Mouse (Mus musculus) liver, embryonic 13.5 days (tissue): ENCODE measurements around the gene Cc2d1b. TPM values are rescaled to one million over a fixed set of nuclear protein-coding genes. Genes with fewer than 3 reads are reported as not detected.

ENCODE experiments used
- ATAC-seq: fragments of 200-750 bp; cut with Nextera tagmentation; 2 replicates; pipeline ENCODE4 v1.8.0; 2017; ENCODE audit warnings: low read depth, mild to moderate bottlenecking, moderate number of reproducible peaks, moderate library complexity
- DNase-seq: peaks from one replicate; pipeline ENCODE4 v3.0.0; 2022
- H3K27ac ChIP-seq: fragments of 300-500 bp; sonication (generic); 2 replicates; pipeline ENCODE4 v1.5.1; 2015; ENCODE audit warnings: moderate library complexity, mild to moderate bottlenecking, inconsistent platforms
- H3K27me3 ChIP-seq: fragments of 300-500 bp; sonication (generic); 2 replicates; pipeline ENCODE4 v1.6.1; 2015; ENCODE audit warnings: mild to moderate bottlenecking, inconsistent platforms
- H3K36me3 ChIP-seq: fragments of 300-500 bp; sonication (generic); 2 replicates; pipeline ENCODE4 v1.6.1; 2015; ENCODE audit warnings: mild to moderate bottlenecking, inconsistent platforms
- H3K4me1 ChIP-seq: fragments of 300-500 bp; sonication (generic); replicated peaks from 2 replicates; pipeline ENCODE4 v1.6.1; 2015; ENCODE audit warnings: inconsistent platforms
- H3K4me2 ChIP-seq: fragments of 300-500 bp; sonication (generic); 2 replicates; pipeline ENCODE4 v1.6.1; 2015; ENCODE audit warnings: inconsistent platforms, mild to moderate bottlenecking, moderate library complexity
- H3K4me3 ChIP-seq: fragments of 300-500 bp; sonication (generic); replicated peaks from 2 replicates; pipeline ENCODE4 v1.5.1; 2015; ENCODE audit warnings: mild to moderate bottlenecking, inconsistent platforms
- H3K9ac ChIP-seq: fragments of 300-500 bp; sonication (generic); 2 replicates; pipeline ENCODE4 v1.6.1; 2015; ENCODE audit warnings: mild to moderate bottlenecking, inconsistent platforms
- H3K9me3 ChIP-seq: fragments of 300-500 bp; sonication (generic); replicated peaks from 2 replicates; pipeline ENCODE4 v1.6.1; 2016; ENCODE audit warnings: inconsistent platforms
- WGBS: fragments of 180-500 bp; shearing (Covaris S2); methylation state at CpG from one replicate; pipeline ENCODE4 v1.1.7; 2015; ENCODE audit not compliant: insufficient replicate concordance; 5-methylcytosine and 5-hydroxymethylcytosine counted together
- polyA plus RNA-seq: library from polyadenylated mRNA; unstranded; fragments of >200 nt; fragmentation: Nextera tagmentation; extraction: Ambion mirVana; gene quantifications from 2 replicates; pipeline ENCODE4 v1.2.1, GENCODE M21; 2015

Cc2d1b gene
- polyA plus RNA-seq, 1 experiment from 2014 or later: 13.3 TPM

DNA sequence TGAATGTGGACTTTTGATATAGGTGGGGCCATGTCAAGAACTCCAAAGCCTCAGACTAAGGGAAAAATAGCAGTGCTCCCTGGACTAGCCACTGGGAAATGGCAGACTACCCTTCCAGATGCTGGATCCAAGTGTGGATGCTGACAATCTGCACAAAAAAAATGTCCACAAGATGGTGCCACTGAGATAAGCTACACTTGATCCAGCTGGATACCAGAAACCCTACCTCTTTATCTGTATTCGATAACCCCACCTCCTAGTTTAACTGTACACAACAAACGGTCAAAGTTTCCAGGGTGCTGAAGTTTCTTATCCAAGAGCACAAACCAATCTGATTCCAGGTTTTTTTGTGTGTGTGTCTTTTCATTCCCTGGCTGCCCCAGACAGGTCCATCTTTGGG is 44.7 kb downstream of the Cc2d1b start:
- no peaks in the 10 kb centered on the region for H3K4me1 ChIP-seq
- no peaks in the 10 kb centered on the region for H3K36me3 ChIP-seq
- H3K27me3 ChIP-seq: no peaks in the 10 kb centered on the region
- no peak overlapping the region for H3K9ac ChIP-seq
- H3K9me3 ChIP-seq: no peaks in the 10 kb centered on the region
- ATAC-seq: no peak
- WGBS: 32% methylated on average over 2 of the region's 2 CpGs
- H3K4me3 ChIP-seq: no peak overlapping the region
- DNase-seq: peak; percentile 3
- H3K27ac ChIP-seq: no peak overlapping the region
- H3K4me2 ChIP-seq: no peak overlapping the region

Other genes starting within 250 kb of the Cc2d1b start
- gene Shisal2a, start 236.6 kb upstream of the Cc2d1b start, polyA plus RNA-seq: 0.20 and 0.53 TPM in 2 replicates
- 10.4 and 12.4 TPM in 2 replicates for gene Gpx7, start 213.0 kb upstream of the Cc2d1b start, polyA plus RNA-seq
- 19.2 and 23.1 TPM in 2 replicates for gene Tut4, start 160.5 kb upstream of the Cc2d1b start, polyA plus RNA-seq
- 60.2 and 68.8 TPM in 2 replicates for gene Prpf38a, start 40.6 kb upstream of the Cc2d1b start, polyA plus RNA-seq
- 23.2 and 27.9 TPM in 2 replicates for gene Orc1, start 40.5 kb upstream of the Cc2d1b start, polyA plus RNA-seq
- gene 3110021N24Rik, start 99.7 kb downstream of the Cc2d1b start, polyA plus RNA-seq: 0.10 TPM in 1 of 2 replicates, not detected in the other
- gene Zfyve9, start 160.9 kb downstream of the Cc2d1b start, polyA plus RNA-seq: 0.48 and 0.56 TPM in 2 replicates
- gene Btf3l4, start 213.7 kb downstream of the Cc2d1b start, polyA plus RNA-seq: 56.9 and 63.5 TPM in 2 replicates
- 28.3 and 31.8 TPM in 2 replicates for gene Txndc12, start 214.7 kb downstream of the Cc2d1b start, polyA plus RNA-seq
- gene Kti12, start 227.8 kb downstream of the Cc2d1b start, polyA plus RNA-seq: 59.6 and 63.3 TPM in 2 replicates
- gene A730015C16Rik, start 228.7 kb downstream of the Cc2d1b start, polyA plus RNA-seq: 0.24 and 0.34 TPM in 2 replicates